Mouse (Mus musculus) neural tube, embryonic 11.5 days (tissue): ENCODE measurements around the gene Sh3kbp1. TPM values are rescaled to one million over a fixed set of nuclear protein-coding genes. Genes with fewer than 3 reads are reported as not detected.

Source experiments
- ATAC-seq: fragments of 200-750 bp; cut with Nextera tagmentation; 2 replicates; pipeline ENCODE4 v1.8.0; 2017; ENCODE audit warnings: moderate number of reproducible peaks, mild to moderate bottlenecking, moderate TSS enrichment, moderate library complexity; ENCODE audit not compliant: insufficient read depth, low FRiP score, low TSS enrichment
- DNase-seq: peaks from one replicate; pipeline ENCODE4 v3.0.0-alpha.2; 2015; ENCODE audit warnings: low spot score
- H3K27ac ChIP-seq: fragments of 300-500 bp; sonication (generic); 2 replicates; pipeline ENCODE4 v1.5.1; 2014; ENCODE audit warnings: low read depth, mild to moderate bottlenecking, low read length
- H3K27me3 ChIP-seq: fragments of 300-500 bp; sonication (generic); 2 replicates; pipeline ENCODE4 v1.6.1; 2014; ENCODE audit warnings: mild to moderate bottlenecking, low read length, mixed read lengths; ENCODE audit not compliant: control insufficient read depth, insufficient read depth
- H3K36me3 ChIP-seq: fragments of 300-500 bp; sonication (generic); 2 replicates; pipeline ENCODE4 v1.6.1; 2014; ENCODE audit warnings: mild to moderate bottlenecking, low read length, moderate library complexity, mixed read lengths; ENCODE audit not compliant: control insufficient read depth, insufficient read depth
- H3K4me1 ChIP-seq: fragments of 300-500 bp; sonication (generic); 2 replicates; pipeline ENCODE4 v1.6.1; 2014; ENCODE audit warnings: low read length, mixed read lengths; ENCODE audit not compliant: control insufficient read depth, insufficient read depth
- H3K4me2 ChIP-seq: fragments of 300-500 bp; sonication (generic); 2 replicates; pipeline ENCODE4 v1.6.1; 2014; ENCODE audit warnings: low read depth, mild to moderate bottlenecking, moderate library complexity
- H3K4me3 ChIP-seq: fragments of 300-500 bp; sonication (generic); 2 replicates; pipeline ENCODE4 v1.5.1; 2014; ENCODE audit warnings: low read depth, low read length
- H3K9ac ChIP-seq: fragments of 300-500 bp; sonication (generic); 2 replicates; pipeline ENCODE4 v1.6.1; 2014; ENCODE audit warnings: mild to moderate bottlenecking, low read length
- H3K9me3 ChIP-seq: fragments of 300-500 bp; sonication (generic); 2 replicates; pipeline ENCODE4 v1.6.1; 2016; ENCODE audit warnings: low read length; ENCODE audit not compliant: control insufficient read depth
- WGBS: fragments of 180-500 bp; shearing (Covaris S2); extraction: QIAGEN DNeasy Blood & Tissue Kit; methylation state at CpG from one replicate; pipeline ENCODE4 v1.1.7; 2014; 5-methylcytosine and 5-hydroxymethylcytosine counted together
- polyA plus RNA-seq: library from polyadenylated mRNA; unstranded; fragments of >200 nt; fragmentation: Nextera tagmentation; extraction: Ambion mirVana; gene quantifications from 2 replicates; pipeline ENCODE4 v1.2.1, GENCODE M21; 2014

Gene Sh3kbp1
- polyA plus RNA-seq, 1 experiment from 2014 or later: 42.6 TPM

GRCm38 (mm10) chrX:159899121-159899520 is 272.0 kb downstream of the Sh3kbp1 start:
- WGBS: 87% methylated on average over 2 of the region's 2 CpGs
- Histone ChIP-seq H3K27me3 (0 out of 2 replicates have a peak, but pooled peaks cover 2% of the 10 kb centered on the region), H3K4me2 (no peak overlapping the region), H3K9me3 (no peaks in the 10 kb centered on the region), H3K9ac (no peak overlapping the region), H3K36me3 (no peaks in the 10 kb centered on the region), H3K27ac (no peak overlapping the region), H3K4me1 (no peaks in the 10 kb centered on the region), H3K4me3 (no peak overlapping the region)
- DNase-seq: no peak
- no peak for ATAC-seq

GRCm38 (mm10) chrX:159903421-159903820 is 276.3 kb downstream of the Sh3kbp1 start:
- Histone ChIP-seq H3K9me3 (no peaks in the 10 kb centered on the region), H3K27me3 (0 out of 2 replicates have a peak, but pooled peaks cover 5% of the 10 kb centered on the region), H3K36me3 (no peaks in the 10 kb centered on the region), H3K27ac (no peak overlapping the region), H3K4me2 (no peak overlapping the region), H3K9ac (no peak overlapping the region), H3K4me3 (no peak overlapping the region), H3K4me1 (no peaks in the 10 kb centered on the region)
- DNase-seq: no peak
- WGBS: 77% methylated on average over 3 of the region's 3 CpGs
- ATAC-seq: no peak

DNA sequence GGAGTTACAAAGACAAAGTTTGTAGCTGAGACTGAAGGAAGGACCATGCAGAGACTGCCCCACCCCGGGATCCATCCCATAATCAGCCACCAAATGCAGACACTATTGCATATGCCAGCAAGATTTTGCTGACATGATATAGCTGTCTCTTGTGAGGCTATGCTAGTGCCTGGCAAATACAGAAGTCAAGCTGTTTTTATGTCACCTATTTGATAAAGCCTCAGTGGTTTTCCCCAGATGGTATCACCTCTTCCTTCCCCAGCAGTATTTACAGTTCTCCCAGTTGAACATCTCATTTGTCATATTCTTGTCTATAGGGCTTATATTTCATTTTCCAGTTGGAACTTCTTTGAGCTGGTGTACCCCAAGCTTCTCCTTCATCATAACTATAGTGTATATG is 280.6 kb downstream of the Sh3kbp1 start:
- Histone ChIP-seq H3K27ac (no peak overlapping the region), H3K4me1 (no peaks in the 10 kb centered on the region), H3K4me3 (no peak overlapping the region), H3K9ac (no peak overlapping the region), H3K4me2 (no peak overlapping the region), H3K27me3 (0 out of 2 replicates have a peak, but pooled peaks cover 5% of the 10 kb centered on the region), H3K36me3 (no peaks in the 10 kb centered on the region), H3K9me3 (no peaks in the 10 kb centered on the region)
- DNase-seq (no peak), ATAC-seq (no peak)
- 88% methylated on average over 1 of the region's 1 CpGs for WGBS

DNA sequence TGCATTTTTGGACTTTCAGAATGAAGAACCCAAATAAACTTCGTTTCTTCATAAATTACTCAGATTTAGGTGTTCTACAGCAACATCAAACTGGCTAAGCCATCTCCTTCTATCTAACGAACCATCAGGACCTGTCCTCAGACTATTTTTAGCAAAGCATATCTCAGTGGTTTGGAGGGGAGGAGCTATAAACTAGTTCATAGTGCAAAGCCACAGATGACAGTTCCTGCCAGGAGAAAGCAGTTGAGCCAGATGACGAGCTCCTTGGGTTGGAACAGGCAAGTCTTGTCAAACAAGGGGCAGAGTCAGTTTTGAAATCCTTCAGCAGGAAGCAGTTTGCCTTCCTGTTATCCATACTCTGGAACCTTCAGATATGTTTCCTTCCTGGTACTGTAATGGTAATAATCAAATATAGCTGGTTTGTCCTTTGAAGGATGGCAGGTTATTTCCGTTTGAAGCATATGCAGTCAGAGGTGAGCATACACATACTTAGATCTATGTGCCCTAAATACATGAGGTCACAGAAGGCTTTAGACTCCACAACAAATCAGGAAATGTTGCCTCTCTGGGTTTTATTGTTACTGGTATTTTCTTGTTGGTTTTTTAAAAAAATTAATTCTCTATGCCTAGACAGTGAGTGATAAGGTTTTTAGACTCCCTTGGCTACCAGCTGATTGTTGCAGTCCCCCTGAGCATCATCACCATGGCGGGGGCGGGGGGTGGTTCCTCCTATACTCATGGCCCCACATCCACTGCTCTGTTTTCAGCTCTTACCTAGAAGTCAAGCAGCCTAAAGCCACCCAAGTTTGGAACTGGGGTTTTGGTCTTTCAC is 282.6 kb downstream of the Sh3kbp1 start:
- DNase-seq (no peak), ATAC-seq (no peak)
- H3K27me3 ChIP-seq: 0 out of 2 replicates have a peak, but pooled peaks cover 5% of the 10 kb centered on the region
- no peak overlapping the region for H3K9ac ChIP-seq
- H3K9me3 ChIP-seq: no peaks in the 10 kb centered on the region
- H3K4me1 ChIP-seq: no peaks in the 10 kb centered on the region
- no peak overlapping the region for H3K4me2 ChIP-seq
- WGBS: 82% methylated on average over 6 of the region's 6 CpGs
- no peak overlapping the region for H3K4me3 ChIP-seq
- no peaks in the 10 kb centered on the region for H3K36me3 ChIP-seq
- no peak overlapping the region for H3K27ac ChIP-seq

GRCm38 (mm10) chrX:159910600-159910999 is 283.5 kb downstream of the Sh3kbp1 start:
- ATAC-seq (no peak), DNase-seq (no peak)
- Histone ChIP-seq H3K4me3 (no peak overlapping the region), H3K27ac (no peak overlapping the region), H3K27me3 (0 out of 2 replicates have a peak, but pooled peaks cover 5% of the 10 kb centered on the region), H3K9me3 (no peaks in the 10 kb centered on the region), H3K9ac (no peak overlapping the region), H3K4me2 (no peak overlapping the region), H3K36me3 (no peaks in the 10 kb centered on the region), H3K4me1 (no peaks in the 10 kb centered on the region)
- WGBS: 73% methylated on average over 3 of the region's 3 CpGs

GRCm38 (mm10) chrX:159911613-159912012 is 284.5 kb downstream of the Sh3kbp1 start:
- Histone ChIP-seq H3K9me3 (no peaks in the 10 kb centered on the region), H3K36me3 (no peaks in the 10 kb centered on the region), H3K27me3 (0 out of 2 replicates have a peak, but pooled peaks cover 3% of the 10 kb centered on the region), H3K9ac (no peak overlapping the region), H3K4me2 (no peak overlapping the region), H3K4me1 (no peaks in the 10 kb centered on the region), H3K4me3 (no peak overlapping the region), H3K27ac (no peak overlapping the region)
- ATAC-seq: no peak
- 81% methylated on average over 4 of the region's 4 CpGs for WGBS
- DNase-seq: no peak

GRCm38 (mm10) chrX:159912061-159912460 is 285.0 kb downstream of the Sh3kbp1 start:
- Histone ChIP-seq H3K27ac (no peak overlapping the region), H3K4me1 (no peaks in the 10 kb centered on the region), H3K9ac (no peak overlapping the region), H3K9me3 (no peaks in the 10 kb centered on the region), H3K4me2 (no peak overlapping the region), H3K4me3 (no peak overlapping the region), H3K27me3 (0 out of 2 replicates have a peak, but pooled peaks cover 3% of the 10 kb centered on the region), H3K36me3 (no peaks in the 10 kb centered on the region)
- no peak for ATAC-seq
- WGBS: 85% methylated on average over 3 of the region's 3 CpGs
- DNase-seq: no peak

GRCm38 (mm10) chrX:159913489-159913888 is 286.4 kb downstream of the Sh3kbp1 start:
- no peak for DNase-seq
- H3K9me3 ChIP-seq: no peaks in the 10 kb centered on the region
- H3K4me3 ChIP-seq: no peak overlapping the region
- no peak overlapping the region for H3K9ac ChIP-seq
- no peak overlapping the region for H3K27ac ChIP-seq
- H3K36me3 ChIP-seq: no peaks in the 10 kb centered on the region
- H3K4me2 ChIP-seq: no peak overlapping the region
- WGBS: 44% methylated on average over 3 of the region's 3 CpGs
- no peaks in the 10 kb centered on the region for H3K4me1 ChIP-seq
- H3K27me3 ChIP-seq: no peaks in the 10 kb centered on the region
- no peak for ATAC-seq

GRCm38 (mm10) chrX:159915125-159915524 is 288.1 kb downstream of the Sh3kbp1 start:
- Histone ChIP-seq H3K4me1 (no peaks in the 10 kb centered on the region), H3K4me2 (no peak overlapping the region), H3K27me3 (no peaks in the 10 kb centered on the region), H3K27ac (no peak overlapping the region), H3K36me3 (no peaks in the 10 kb centered on the region), H3K9me3 (no peaks in the 10 kb centered on the region), H3K9ac (no peak overlapping the region), H3K4me3 (no peak overlapping the region)
- ATAC-seq (no peak), DNase-seq (no peak)
- 63% methylated on average over 1 of the region's 1 CpGs for WGBS
